Mouse (Mus musculus) telencephalon, adult 2 months (tissue): ENCODE data around the gene Pdyn.

Experiments
- DNase-seq: peaks from one replicate; pipeline ENCODE4 v3.0.0-alpha.2; 2011; ENCODE audit warnings: low read depth, low spot score

Pdyn gene

GRCm38 (mm10) chr2:129699484-129700158 is at the start of gene Pdyn:
TSS of gene Pdyn (minus strand) at chr2:129699844.
- no peak for DNase-seq

- DNase-seq = no peak
Observed at GRCm38 (mm10) chr2:129742016-129742415, 42.4 kb upstream of the Pdyn start.

- DNase-seq = peak; percentile 63
Observed at GRCm38 (mm10) chr2:129740515-129740914, 40.9 kb upstream of the Pdyn start.

- no peak for DNase-seq
Observed at GRCm38 (mm10) chr2:129734031-129734430, 34.4 kb upstream of the Pdyn start.

- DNase-seq = peak; percentile 55
Observed at GRCm38 (mm10) chr2:129729681-129730080, 30.0 kb upstream of the Pdyn start.

GRCm38 (mm10) chr2:129715671-129716070 is 16.0 kb upstream of the Pdyn start:
- DNase-seq = no peak

GRCm38 (mm10) chr2:129713026-129713544 is 13.4 kb upstream of the Pdyn start:
- DNase-seq = peak; percentile 32

- no peak for DNase-seq
Observed at GRCm38 (mm10) chr2:129696059-129696458, 3.6 kb downstream of the Pdyn start.

GRCm38 (mm10) chr2:129694303-129694702 is 5.3 kb downstream of the Pdyn start:
- no peak for DNase-seq

GRCm38 (mm10) chr2:129692694-129693093 is 7.0 kb downstream of the Pdyn start:
- no peak for DNase-seq

- no peak for DNase-seq
Observed at GRCm38 (mm10) chr2:129689694-129690093, 9.9 kb downstream of the Pdyn start.

- DNase-seq = no peak
Observed at GRCm38 (mm10) chr2:129688036-129688625, 11.5 kb downstream of the Pdyn start.

GRCm38 (mm10) chr2:129686908-129687307 is 12.7 kb downstream of the Pdyn start:
- DNase-seq = no peak

- no peak for DNase-seq
Observed at GRCm38 (mm10) chr2:129684014-129684413, 15.6 kb downstream of the Pdyn start.

- DNase-seq = no peak
Observed at GRCm38 (mm10) chr2:129680236-129680635, 19.4 kb downstream of the Pdyn start.

GRCm38 (mm10) chr2:129679066-129679465 is 20.6 kb downstream of the Pdyn start:
- DNase-seq = no peak

- DNase-seq = no peak
Observed at GRCm38 (mm10) chr2:129677664-129678063, 22.0 kb downstream of the Pdyn start.

GRCm38 (mm10) chr2:129674935-129675634 is 24.6 kb downstream of the Pdyn start:
- peak; percentile 45 for DNase-seq

GRCm38 (mm10) chr2:129671911-129672310 is 27.7 kb downstream of the Pdyn start:
- DNase-seq = no peak

- DNase-seq = no peak
Observed at GRCm38 (mm10) chr2:129662484-129662883, 37.2 kb downstream of the Pdyn start.

- DNase-seq = no peak
Observed at GRCm38 (mm10) chr2:129660020-129660419, 39.6 kb downstream of the Pdyn start.

GRCm38 (mm10) chr2:129658796-129659195 is 40.8 kb downstream of the Pdyn start:
- DNase-seq = no peak

GRCm38 (mm10) chr2:129655033-129655432 is 44.6 kb downstream of the Pdyn start:
- DNase-seq = no peak
